Mouse (Mus musculus) kidney, adult 2 months (tissue): ENCODE results near the gene Mfsd13b. TPM values are rescaled to one million over a fixed set of nuclear protein-coding genes. Genes with fewer than 3 reads are reported as not detected.
"Not testable (repeated sequence)": the region's sequence is repeated elsewhere in the genome, so short reads cannot be mapped to it uniquely, and the experiment has no call there.

Source experiments
- DNase-seq: peaks from one replicate; pipeline ENCODE4 v3.0.0; 2021
- H3K27ac ChIP-seq: fragments of 200-500 bp; 2 replicates; pipeline ENCODE4 v1.5.1; 2012; ENCODE audit warnings: low read depth, low read length, control low read depth, inconsistent platforms; ENCODE audit not compliant: insufficient read depth
- H3K27me3 ChIP-seq: fragments of 200-500 bp; replicated peaks from 2 replicates; pipeline ENCODE4 v1.6.1; 2012; ENCODE audit warnings: mild to moderate bottlenecking, moderate library complexity, low read length, inconsistent platforms; ENCODE audit not compliant: control insufficient read depth, insufficient read depth
- H3K36me3 ChIP-seq: fragments of 200-500 bp; 2 replicates; pipeline ENCODE4 v1.6.1; 2012; ENCODE audit warnings: mild to moderate bottlenecking, moderate library complexity, low read length, inconsistent platforms; ENCODE audit not compliant: control insufficient read depth, insufficient read depth
- H3K4me1 ChIP-seq: fragments of 200-500 bp; 2 replicates; pipeline ENCODE4 v1.6.1; 2011; ENCODE audit warnings: low read length; ENCODE audit not compliant: control insufficient read depth, insufficient read depth
- H3K4me3 ChIP-seq: fragments of 200-500 bp; 2 replicates; pipeline ENCODE4 v1.5.1; 2011; ENCODE audit warnings: mild to moderate bottlenecking, low read depth, low read length, control low read depth; ENCODE audit not compliant: insufficient read depth
- CTCF ChIP-seq: fragments of 200-500 bp; conservative IDR thresholded peaks from 2 replicates; pipeline ENCODE4 v1.5.1; 2011; ENCODE audit warnings: low read depth, mild to moderate bottlenecking, control low read depth, low read length, moderate library complexity, mixed read lengths; ENCODE audit not compliant: insufficient read depth, insufficient read length
- POLR2A ChIP-seq: fragments of 200-500 bp; IDR thresholded peaks from one replicate; pipeline ENCODE4 v1.6.1; 2011; ENCODE audit warnings: low read depth, low read length, control low read depth
- WGBS: fragments of 180-500 bp; shearing (Covaris S2); methylation state at CpG from one replicate; pipeline ENCODE4 v1.1.7; 2018; 5-methylcytosine and 5-hydroxymethylcytosine counted together
- polyA plus RNA-seq: library from polyadenylated mRNA; depleted of rRNA; stranded (reverse); fragments of >200 nt; gene quantifications from 2 replicates; pipeline ENCODE4 v1.2.3, GENCODE M21; 2012

Gene Mfsd13b
- polyA plus RNA-seq, 1 experiment = 1.1 TPM

- TF ChIP-seq CTCF (no peak), POLR2A (no peak)
- no peak for DNase-seq
- H3K4me3 ChIP-seq = peak overlapping the region; percentile 79
- peak overlapping the region; percentile 94 for H3K27ac ChIP-seq
- peaks cover 8% of the 10 kb centered on the region; the same call in 1 of the 2 replicates for H3K36me3 ChIP-seq
- WGBS = 66% methylated on average over 6 of the region's 6 CpGs
- no peaks in the 10 kb centered on the region for H3K27me3 ChIP-seq
- peaks cover 12% of the 10 kb centered on the region for H3K4me1 ChIP-seq
Observed at GRCm38 (mm10) chr7:120941214-120941613, 41.1 kb upstream of the Mfsd13b start.

GRCm38 (mm10) chr7:120942506-120942905 is 39.8 kb upstream of the Mfsd13b start:
- no peak for TF ChIP-seq CTCF
- TF ChIP-seq POLR2A = no peak
- DNase-seq = peak; percentile 68
- Histone ChIP-seq H3K27me3 (no peaks in the 10 kb centered on the region), H3K4me3 (peak overlapping the region; percentile 79), H3K4me1 (peaks cover 15% of the 10 kb centered on the region), H3K36me3 (peaks cover 10% of the 10 kb centered on the region; the same call in 1 of the 2 replicates), H3K27ac (peak overlapping the region; percentile 94)
- WGBS = 28% methylated on average over 1 of the region's 1 CpGs

DNA sequence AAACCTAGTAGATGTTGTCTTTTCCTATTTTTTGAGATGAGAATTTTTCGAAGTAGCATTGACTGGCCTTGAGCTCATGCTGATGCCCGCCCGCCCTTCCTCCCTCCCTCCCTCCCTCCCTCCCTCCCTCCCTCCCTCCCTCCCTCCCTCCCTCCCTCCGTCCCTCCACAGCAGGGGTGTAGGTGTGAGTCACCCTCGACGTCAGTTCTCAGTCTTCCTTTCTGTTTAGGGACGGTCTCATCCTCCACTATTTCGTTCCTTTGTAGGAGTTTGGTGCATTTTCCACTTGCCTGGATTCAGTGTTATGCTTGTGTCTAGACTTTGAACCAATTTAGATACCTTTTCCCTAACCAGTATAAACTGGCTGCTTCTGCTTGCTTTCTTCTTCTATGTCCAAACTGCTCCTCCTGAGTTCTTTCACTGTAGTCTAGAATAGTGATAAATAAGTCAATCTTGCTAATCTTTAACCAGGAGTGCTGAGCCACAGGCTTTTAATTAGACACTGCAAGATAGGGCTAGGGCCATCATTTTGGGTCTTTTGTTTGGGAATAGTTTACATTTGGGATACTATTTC is 38.3 kb upstream of the Mfsd13b start:
- WGBS = 30% methylated on average over 7 of the region's 8 CpGs
- peak; percentile 84 for DNase-seq
- Histone ChIP-seq H3K36me3 (peaks cover 11% of the 10 kb centered on the region), H3K4me3 (no peak overlapping the region), H3K27me3 (no peaks in the 10 kb centered on the region), H3K27ac (peak overlapping the region; percentile 89; the same call in 1 of the 2 replicates), H3K4me1 (peaks cover 20% of the 10 kb centered on the region)
- no peak for TF ChIP-seq POLR2A
- TF ChIP-seq CTCF = no peak

DNA sequence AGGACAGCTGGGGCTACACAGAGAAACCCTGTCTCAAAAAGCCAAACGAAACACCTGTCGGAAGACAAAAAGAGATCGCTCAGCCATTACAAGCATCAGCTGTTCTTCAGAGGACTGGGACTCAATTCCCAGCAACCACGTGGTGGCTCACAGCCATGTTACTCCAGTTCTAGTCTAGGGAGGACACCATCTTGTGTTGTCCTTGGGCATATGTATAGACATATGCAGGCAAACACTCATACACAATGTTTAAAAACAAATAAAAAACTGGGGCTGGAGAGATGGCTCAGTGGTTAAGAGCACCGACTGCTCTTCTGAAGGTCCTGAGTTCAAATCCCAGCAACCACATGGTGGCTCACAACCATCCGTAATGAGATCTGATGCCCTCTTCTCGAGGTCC is 28.7 kb upstream of the Mfsd13b start:
- WGBS = 83% methylated on average over 7 of the region's 7 CpGs
- not testable (repeated sequence) for H3K27ac ChIP-seq, DNase-seq, H3K27me3 ChIP-seq, H3K4me1 ChIP-seq, H3K4me3 ChIP-seq, H3K36me3 ChIP-seq

DNA sequence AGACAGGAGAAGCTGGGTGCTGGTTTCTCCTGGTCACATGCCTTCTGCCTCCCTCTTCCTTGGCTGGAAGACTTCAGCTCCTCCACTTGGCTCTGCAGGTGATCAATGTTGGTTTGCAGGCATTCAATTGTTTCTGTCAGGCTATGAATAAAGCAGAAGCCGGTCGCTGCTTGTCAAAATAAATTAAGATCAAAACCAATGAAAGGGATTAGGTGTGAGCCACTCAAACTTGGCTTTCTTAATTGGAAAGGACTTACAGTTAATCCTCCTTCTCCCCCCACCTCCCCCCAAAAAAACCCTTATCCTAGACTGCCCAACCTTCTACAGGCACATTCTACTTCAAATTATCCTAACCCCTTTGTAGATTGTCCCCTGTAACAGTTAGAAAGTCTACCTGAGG is 22.2 kb upstream of the Mfsd13b start:
- peaks cover 9% of the 10 kb centered on the region for H3K36me3 ChIP-seq
- TF ChIP-seq POLR2A (no peak), CTCF (no peak)
- WGBS = 85% methylated on average over 2 of the region's 2 CpGs
- DNase-seq = no peak
- H3K4me1 ChIP-seq = peaks cover 12% of the 10 kb centered on the region; the same call in 1 of the 2 replicates
- H3K27me3 ChIP-seq = no peaks in the 10 kb centered on the region
- H3K27ac ChIP-seq = no peak overlapping the region
- no peak overlapping the region for H3K4me3 ChIP-seq

- no peak overlapping the region for H3K27ac ChIP-seq
- H3K4me1 ChIP-seq = peaks cover 12% of the 10 kb centered on the region; the same call in 1 of the 2 replicates
- DNase-seq = peak; percentile 38
- peaks cover 7% of the 10 kb centered on the region for H3K36me3 ChIP-seq
- no peaks in the 10 kb centered on the region for H3K27me3 ChIP-seq
- 64% methylated on average over 6 of the region's 6 CpGs for WGBS
- no peak overlapping the region for H3K4me3 ChIP-seq
- TF ChIP-seq POLR2A (no peak), CTCF (peak; percentile 30)
Observed at GRCm38 (mm10) chr7:120960601-120961000, 21.7 kb upstream of the Mfsd13b start.

- Histone ChIP-seq H3K27ac (peak overlapping the region; percentile 75; the same call in 1 of the 2 replicates), H3K27me3 (no peaks in the 10 kb centered on the region), H3K4me3 (no peak overlapping the region), H3K4me1 (peaks cover 12% of the 10 kb centered on the region; the same call in 1 of the 2 replicates), H3K36me3 (peaks cover 6% of the 10 kb centered on the region)
- TF ChIP-seq CTCF = no peak
- no peak for TF ChIP-seq POLR2A
- 44% methylated on average over 3 of the region's 3 CpGs for WGBS
- DNase-seq = peak; percentile 93
Observed at GRCm38 (mm10) chr7:120961893-120962292, 20.4 kb upstream of the Mfsd13b start.
